Mouse (Mus musculus) gastrocnemius, adult 2 months (tissue): ENCODE data around the gene Thsd4. TPM values are rescaled to one million over a fixed set of nuclear protein-coding genes. Genes with fewer than 3 reads are reported as not detected.
"Not testable (repeated sequence)": the region's sequence is repeated elsewhere in the genome, so short reads cannot be mapped to it uniquely, and the experiment has no call there.

Experiments
- DNase-seq: peaks from one replicate; pipeline ENCODE4 v3.0.0; 2022
- H3K27ac ChIP-seq: fragments of 200-600 bp; 2 replicates; pipeline ENCODE4 v1.8.1; 2022; ENCODE audit warnings: mild to moderate bottlenecking
- H3K4me3 ChIP-seq: fragments of 200-600 bp; 2 replicates; pipeline ENCODE4 v1.8.1; 2022; ENCODE audit warnings: mild to moderate bottlenecking, moderate library complexity
- CTCF ChIP-seq: fragments of 200-600 bp; IDR thresholded peaks from 2 replicates; pipeline ENCODE4 v1.8.1; 2022; ENCODE audit warnings: antibody characterized with exemption, mild to moderate bottlenecking, moderate library complexity
- intact Hi-C: fragments of 180-260 bp; cut with DNase I; formaldehyde crosslinking; loops from one replicate; pipeline ENCODE4 v1.15.1; 2025
- total RNA-seq, 2 experiments: library from RNA; stranded (reverse); gene quantifications; 2 replicates each; pipeline ENCODE4 v1.2.3; 2021

Gene Thsd4
- total RNA-seq, 2 experiments from 2014 or later, result 0.48 to 1.2 TPM

DNA sequence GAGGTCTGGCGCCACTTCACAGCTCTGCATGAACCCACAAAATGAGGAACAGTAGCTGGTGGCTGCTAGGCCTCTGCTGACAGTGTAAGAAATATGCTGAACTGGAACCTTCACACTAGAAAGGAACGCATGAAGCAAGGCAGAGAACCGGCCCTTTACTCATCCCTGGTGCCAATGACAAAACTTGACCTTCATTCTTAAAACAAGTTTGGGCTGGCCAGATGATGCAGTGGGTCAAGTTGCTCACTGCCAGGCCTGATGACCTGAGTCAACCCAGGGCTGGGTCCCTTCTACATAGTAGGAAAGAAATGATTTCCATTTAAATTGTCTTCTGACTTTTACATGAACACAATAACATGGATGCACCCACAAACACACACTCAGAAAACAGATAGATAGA is 340.9 kb downstream of the Thsd4 start:
- no peak overlapping the region for H3K27ac ChIP-seq
- no peak overlapping the region for H3K4me3 ChIP-seq
- no peak for DNase-seq
- no peak for TF ChIP-seq CTCF
- intact Hi-C loops, result no loop called here

DNA sequence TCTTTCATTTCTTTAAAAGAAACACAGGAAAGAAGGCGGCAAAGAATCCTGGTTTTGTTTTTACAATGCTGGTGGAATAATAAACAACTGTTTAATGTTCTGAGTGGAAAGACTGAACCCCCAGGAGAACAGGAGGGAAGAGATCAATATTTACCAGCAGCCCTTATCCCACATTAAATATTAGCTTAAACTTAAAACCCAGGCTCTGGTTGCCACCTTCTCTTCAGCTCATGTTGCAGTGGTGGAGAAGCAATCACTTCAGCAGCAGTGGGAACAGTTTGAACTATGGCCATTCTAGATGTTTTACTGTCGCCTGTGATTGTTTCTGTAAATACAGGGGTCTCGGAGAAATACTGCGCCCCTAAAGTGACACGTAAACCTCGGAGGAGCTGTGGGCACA is 341.7 kb downstream of the Thsd4 start:
- DNase-seq, result no peak
- Histone ChIP-seq H3K27ac (no peak overlapping the region), H3K4me3 (no peak overlapping the region)
- intact Hi-C loops, result no loop called here
- TF ChIP-seq CTCF, result no peak

DNA sequence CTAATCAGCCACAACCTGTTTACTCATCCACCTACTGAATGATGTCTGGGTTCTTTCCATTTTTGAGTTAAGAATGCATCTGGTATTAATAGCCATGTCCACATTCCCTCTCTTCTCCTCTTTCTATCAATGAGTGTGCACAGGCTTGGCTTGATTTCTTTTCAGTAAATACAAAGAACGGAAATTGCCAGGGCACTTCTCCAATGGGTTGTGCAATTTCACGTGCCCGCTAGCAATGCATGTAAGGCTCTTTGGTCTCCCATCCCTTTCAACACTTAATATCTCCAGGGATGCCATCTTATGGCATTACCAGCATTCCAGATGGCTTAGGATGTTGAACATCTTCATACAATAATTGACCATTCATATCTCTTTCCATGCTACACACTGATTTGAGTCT is 345.5 kb downstream of the Thsd4 start:
- TF ChIP-seq CTCF, result no peak
- Histone ChIP-seq H3K4me3 (no peak overlapping the region), H3K27ac (no peak overlapping the region)
- no peak for DNase-seq
- intact Hi-C loops, result no loop called here

DNA sequence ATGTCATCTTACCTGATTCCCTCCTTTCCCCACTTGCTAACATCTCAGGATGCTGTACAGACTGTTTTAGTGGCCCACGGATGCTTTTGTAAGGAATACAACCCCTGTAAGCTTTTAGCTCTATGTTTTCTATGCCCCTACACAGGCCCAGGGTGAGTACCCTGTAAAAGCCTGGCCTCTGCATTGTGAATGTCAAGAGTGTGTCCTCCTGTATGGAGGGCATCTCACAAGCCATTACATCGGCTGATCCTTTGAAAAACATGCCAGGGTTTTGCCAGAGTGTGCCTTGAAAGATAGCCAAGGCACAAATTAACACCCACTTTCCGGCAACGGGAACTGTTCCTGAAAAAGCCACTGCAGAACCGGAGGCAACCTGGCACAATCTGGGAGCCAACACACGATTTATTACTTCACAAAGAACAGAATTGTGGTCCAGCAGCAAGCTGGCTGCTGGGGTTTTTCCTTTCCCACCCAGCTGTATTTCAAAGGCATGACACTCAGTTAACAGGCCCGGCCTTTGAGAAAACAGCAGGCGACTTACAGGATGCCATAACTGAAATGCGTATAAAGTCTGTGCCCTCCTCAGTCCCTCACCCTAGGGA is 349.3 kb downstream of the Thsd4 start:
- intact Hi-C loops, H3K4me3 ChIP-seq, H3K27ac ChIP-seq, DNase-seq: not testable (repeated sequence)

DNA sequence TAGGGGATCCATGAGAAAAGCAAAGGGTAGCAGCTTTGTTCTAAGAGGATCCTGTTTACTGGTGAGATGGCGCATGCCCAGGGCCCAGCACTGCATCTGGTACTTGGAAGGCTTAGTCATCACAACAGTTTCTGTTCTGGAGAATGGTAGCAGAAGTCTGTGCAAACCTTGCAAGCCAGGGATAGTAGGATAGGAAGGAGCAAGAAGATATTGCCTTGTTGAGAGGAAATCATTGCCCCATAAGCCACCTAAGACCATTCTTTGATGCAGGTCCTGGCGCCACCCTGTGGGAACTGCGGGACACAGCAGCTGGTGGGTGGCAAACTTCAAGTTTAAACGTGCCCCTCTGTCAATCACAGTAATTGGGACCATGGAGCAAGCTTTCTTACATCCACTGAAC is 354.9 kb downstream of the Thsd4 start:
- no peak for DNase-seq
- H3K27ac ChIP-seq, result no peak overlapping the region
- intact Hi-C loops, result no loop called here
- TF ChIP-seq CTCF, result peak; percentile 42; the same call in 1 of the 2 replicates
- no peak overlapping the region for H3K4me3 ChIP-seq

DNA sequence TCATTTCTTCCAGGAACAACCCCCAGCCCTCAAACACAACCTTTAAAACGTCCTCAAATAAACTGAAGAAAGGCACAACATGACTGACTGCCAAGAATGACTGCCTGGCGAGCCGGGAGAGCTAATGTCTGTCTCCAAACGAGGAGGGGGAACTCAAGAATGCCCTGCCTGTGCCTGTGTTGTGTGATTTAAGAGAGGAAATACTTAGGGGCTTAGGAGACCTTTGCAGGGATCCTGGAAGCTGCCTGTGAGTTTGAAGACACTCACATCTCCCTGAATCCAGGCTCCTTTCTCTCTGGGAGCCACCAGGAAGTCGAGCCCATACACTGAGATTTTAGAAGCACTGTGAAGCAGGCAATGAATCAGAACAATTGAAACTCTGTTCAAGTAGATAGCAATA is 361.0 kb downstream of the Thsd4 start:
- intact Hi-C loops, result no loop called here
- no peak overlapping the region for H3K27ac ChIP-seq

DNA sequence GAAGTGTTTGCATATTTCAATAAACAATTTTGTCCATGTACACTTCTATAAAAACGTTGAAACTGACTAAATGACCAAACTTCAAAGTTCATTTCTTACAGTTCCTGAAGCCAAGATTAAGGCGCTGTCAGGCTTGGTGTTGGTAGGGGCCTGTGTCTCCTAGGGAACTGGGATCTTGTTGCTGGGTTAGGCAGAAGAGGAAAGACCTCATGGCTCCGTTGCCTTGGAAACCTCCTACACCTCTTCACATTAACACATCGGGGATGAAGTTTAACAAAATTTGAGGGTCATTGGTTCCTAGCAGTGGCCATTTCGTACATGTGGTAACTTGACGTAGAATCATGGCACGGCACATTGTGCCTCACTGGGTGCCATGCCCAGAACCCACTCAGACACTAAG is 361.7 kb downstream of the Thsd4 start:
- TF ChIP-seq CTCF, result no peak
- intact Hi-C loops, result no loop called here

More for the DNA sequence above, 361.0 kb downstream of the Thsd4 start:
- no peak for TF ChIP-seq CTCF
- H3K4me3 ChIP-seq, result no peak overlapping the region
- no peak for DNase-seq

DNA sequence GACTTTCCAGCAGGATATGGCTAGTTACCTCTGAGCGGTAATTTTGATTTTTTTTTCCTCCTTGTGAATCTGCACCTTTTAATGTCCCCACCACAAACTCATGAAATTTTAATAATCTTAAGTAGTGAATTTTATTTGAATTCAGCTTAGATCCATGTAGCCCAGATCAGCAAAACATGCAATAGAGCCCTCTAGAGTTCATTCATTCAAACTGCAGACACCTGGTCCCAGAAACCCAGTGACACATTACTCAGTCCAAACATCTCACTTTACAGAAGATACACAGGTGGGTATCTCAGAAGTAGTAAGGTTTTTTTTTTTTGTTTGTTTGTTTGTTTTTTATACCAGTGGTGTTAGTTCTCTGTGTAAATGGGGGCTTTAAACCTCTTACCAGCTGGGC is 368.9 kb downstream of the Thsd4 start:
- TF ChIP-seq CTCF, result peak; percentile 42
- no peak overlapping the region for H3K27ac ChIP-seq
- intact Hi-C loops, result no loop called here
- DNase-seq, result no peak
- H3K4me3 ChIP-seq, result no peak overlapping the region

More for the DNA sequence above, 361.7 kb downstream of the Thsd4 start:
- DNase-seq, result no peak
- H3K4me3 ChIP-seq, result no peak overlapping the region
- no peak overlapping the region for H3K27ac ChIP-seq

DNA sequence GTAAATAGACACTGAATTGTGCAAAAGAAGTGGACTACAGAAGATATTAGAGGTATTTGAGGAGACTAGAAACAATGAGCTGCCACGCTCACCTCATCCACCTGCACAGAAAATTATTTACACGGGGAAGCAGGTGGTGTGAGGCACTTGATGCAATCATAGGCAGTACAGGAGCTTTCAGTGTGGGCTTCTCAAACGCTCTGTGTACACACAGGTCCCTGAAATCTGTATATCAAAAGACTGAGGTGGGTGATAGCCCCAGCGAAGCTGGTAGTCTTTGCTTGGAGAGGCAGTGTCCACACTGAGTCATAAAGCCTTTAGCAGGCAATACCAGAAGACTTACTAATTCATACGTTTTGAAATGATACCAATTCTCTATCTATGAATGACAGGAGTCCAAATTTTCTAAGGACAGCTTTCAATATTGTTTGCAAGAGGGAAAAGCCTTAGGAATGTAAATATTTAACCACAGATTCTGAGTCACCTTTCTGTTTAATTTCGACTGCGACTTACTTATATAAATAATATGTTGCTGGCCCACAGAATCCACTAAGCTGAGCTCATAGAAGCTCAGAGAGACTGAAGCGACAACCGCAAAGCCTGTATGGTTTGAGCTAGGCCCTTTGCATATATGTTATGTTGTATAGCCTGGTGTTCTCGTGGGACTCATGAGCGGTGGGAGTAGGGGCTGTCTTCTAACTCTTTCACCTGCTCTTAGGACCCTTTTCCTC is 369.8 kb downstream of the Thsd4 start:
- no peak overlapping the region for H3K4me3 ChIP-seq
- no peak overlapping the region for H3K27ac ChIP-seq
- no peak for DNase-seq
- no peak for TF ChIP-seq CTCF
- intact Hi-C loops, result no loop called here

DNA sequence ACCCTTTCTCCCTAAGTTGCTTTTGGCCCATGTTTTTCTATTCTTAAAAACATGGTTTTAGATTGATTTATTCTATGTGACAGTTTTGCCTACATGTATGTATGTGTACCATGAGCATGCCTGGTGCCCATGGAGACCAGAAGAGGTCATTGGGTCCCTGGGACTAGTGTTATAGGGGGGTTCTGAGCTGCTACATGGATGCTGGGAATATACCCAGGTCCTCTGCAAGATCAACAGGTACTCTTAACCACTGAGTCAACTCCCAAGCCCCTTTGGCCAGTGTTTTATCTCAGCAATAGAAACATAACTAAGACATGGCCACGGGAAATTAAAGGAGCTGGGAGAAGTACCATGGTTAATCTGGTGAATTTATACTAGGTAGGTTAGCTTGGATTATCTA is 371.3 kb downstream of the Thsd4 start:
- intact Hi-C loops, result no loop called here
- no peak for DNase-seq
- no peak overlapping the region for H3K4me3 ChIP-seq
- no peak for TF ChIP-seq CTCF
- H3K27ac ChIP-seq, result no peak overlapping the region

DNA sequence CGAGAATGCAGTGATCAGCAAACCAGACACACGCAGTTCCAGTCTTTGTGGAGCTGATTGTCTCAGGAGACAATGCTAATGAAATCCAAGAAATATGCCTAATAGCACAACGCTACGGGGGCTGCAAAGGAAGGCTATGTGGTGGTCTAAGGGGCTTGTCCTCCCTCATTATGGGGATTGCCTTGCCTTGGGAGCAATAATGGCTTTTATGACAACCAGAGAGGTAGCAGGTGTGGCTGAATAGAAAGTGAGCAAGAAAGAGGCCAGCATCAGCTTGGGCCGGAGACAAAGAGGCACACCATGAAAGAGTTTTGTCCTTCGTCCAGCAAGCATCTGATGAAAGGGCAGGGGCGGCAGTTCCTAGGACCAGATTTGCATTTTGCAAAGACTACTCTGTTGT is 372.9 kb downstream of the Thsd4 start:
- Histone ChIP-seq H3K4me3 (no peak overlapping the region), H3K27ac (no peak overlapping the region)
- TF ChIP-seq CTCF, result no peak
- DNase-seq, result no peak
- intact Hi-C loops, result no loop called here

DNA sequence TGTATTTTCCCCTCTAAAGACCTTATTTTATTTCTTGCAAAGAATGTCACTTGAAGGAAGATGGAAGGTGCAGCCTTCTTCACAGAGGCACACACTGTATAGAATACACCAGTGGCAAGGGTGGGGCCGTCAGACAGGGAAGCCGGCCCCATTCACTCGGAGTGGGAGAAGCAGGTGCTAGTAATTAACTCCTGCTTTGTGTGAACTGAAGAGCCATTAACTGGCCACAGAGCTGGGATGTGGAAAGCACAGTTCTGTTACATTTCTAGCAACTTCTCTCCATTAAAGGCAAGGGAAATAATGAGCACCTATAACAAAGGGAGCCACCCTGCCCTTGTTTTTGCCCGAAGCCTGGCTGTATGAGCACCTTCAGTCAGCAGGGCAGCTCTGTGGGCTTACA is 374.4 kb downstream of the Thsd4 start:
- TF ChIP-seq CTCF, result no peak
- DNase-seq, result no peak
- H3K4me3 ChIP-seq, result no peak overlapping the region
- intact Hi-C loops, result no loop called here
- H3K27ac ChIP-seq, result no peak overlapping the region

DNA sequence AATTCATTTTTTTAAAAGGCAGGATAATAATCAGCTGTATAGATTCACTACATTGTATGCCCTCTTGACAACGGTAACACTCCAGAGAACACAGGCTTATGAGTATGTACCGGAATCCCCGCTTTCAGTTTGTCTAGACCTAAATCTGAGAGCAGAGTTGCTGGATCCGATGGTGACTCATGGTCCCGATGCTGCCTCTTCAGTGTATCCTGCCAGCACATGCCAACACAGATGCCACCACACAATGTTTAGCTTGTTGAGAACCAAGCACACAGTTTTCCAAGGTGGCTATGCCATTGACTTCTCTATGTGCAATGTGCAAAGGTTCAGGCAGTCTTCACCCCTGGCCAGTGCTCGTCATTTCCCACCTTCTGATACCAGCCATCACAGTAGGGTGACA is 378.0 kb downstream of the Thsd4 start:
- Histone ChIP-seq H3K4me3 (no peak overlapping the region), H3K27ac (no peak overlapping the region)
- no peak for TF ChIP-seq CTCF
- DNase-seq, result no peak
- intact Hi-C loops, result no loop called here

DNA sequence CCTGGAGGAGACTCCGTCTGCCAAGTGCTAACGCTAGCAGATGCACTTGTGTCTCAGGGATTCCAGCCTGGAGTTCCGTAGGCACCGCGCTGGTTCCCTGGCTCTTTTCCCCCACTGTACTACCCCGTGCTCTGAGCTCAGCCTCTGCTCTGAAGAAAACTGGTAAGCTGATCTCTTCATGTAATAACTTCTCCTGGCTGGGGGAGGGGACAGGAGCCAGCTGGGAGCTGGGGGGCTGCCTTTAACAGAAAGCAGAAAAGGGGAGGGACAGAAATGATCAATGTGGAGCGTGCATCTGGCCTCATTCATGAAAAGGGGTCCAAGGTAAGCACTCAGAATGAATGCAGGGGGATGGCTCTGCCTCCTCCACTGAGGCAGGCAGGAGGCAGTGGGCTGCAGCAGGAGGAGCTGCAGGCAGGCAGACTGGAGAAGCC is 380.7 kb downstream of the Thsd4 start:
- intact Hi-C loops, result no loop called here

More for the DNA sequence above, 380.7 kb downstream of the Thsd4 start:
- TF ChIP-seq CTCF, result no peak
- Histone ChIP-seq H3K4me3 (no peak overlapping the region), H3K27ac (no peak overlapping the region)
- DNase-seq, result no peak
